Mouse (Mus musculus): ENCODE measurements around the gene Kcnk16. TPM values are rescaled to one million over a fixed set of nuclear protein-coding genes. Genes with fewer than 3 reads are reported as not detected.
"Not testable (repeated sequence)": the region's sequence is repeated elsewhere in the genome, so short reads cannot be mapped to it uniquely, and the experiment has no call there.

The Kcnk16 gene
- 0.54 and 5.5 TPM in 2 replicates for polyA plus RNA-seq (2014; fragmentation: Nextera tagmentation; extraction: Ambion mirVana)

GRCm38 (mm10) chr14:20269082-20269809, at the start of gene Kcnk16:
Kcnk16 (minus strand) TSS chr14:20269199.
- ATAC-seq (replicated peaks; ENCODE audit: low FRiP score, low TSS enrichment, low read depth) (peak; percentile 43; the same call in 1 of the 2 replicates), DNase-seq (ENCODE audit: low spot score) (no peak)
- H3K4me2 ChIP-seq (ENCODE audit: low read length), result no peak within 1 kb of the TSS
- no peak within 1 kb of the TSS for H3K9ac ChIP-seq (ENCODE audit: low read length)
- no peaks in the 10 kb centered on the region for H3K36me3 ChIP-seq (ENCODE audit: control insufficient read depth, insufficient read depth, low read length)
- H3K4me3 ChIP-seq (ENCODE audit: low read depth, low read length), result no peak within 1 kb of the TSS
- WGBS, result 63% methylated on average over 6 of the region's 6 CpGs
- no peaks in the 10 kb centered on the region for H3K27me3 ChIP-seq (replicated peaks; ENCODE audit: control insufficient read depth, insufficient read depth, low read length)
- no peaks in the 10 kb centered on the region for H3K4me1 ChIP-seq (replicated peaks; ENCODE audit: control insufficient read depth, insufficient read depth, low read length)
- no peak within 1 kb of the TSS for H3K27ac ChIP-seq (ENCODE audit: low read depth)
- H3K9me3 ChIP-seq (ENCODE audit: control insufficient read depth, low read length), result 0 out of 2 replicates have a peak, but pooled peaks cover 2% of the 10 kb centered on the region

GRCm38 (mm10) chr14:20315137-20315536, 46.1 kb upstream of the Kcnk16 start:
- ATAC-seq (replicated peaks; ENCODE audit: low FRiP score, low TSS enrichment, low read depth), result no peak
- Histone ChIP-seq H3K36me3 (ENCODE audit: control insufficient read depth, insufficient read depth, low read length) (peaks cover 32% of the 10 kb centered on the region), H3K4me1 (replicated peaks; ENCODE audit: control insufficient read depth, insufficient read depth, low read length) (no peaks in the 10 kb centered on the region), H3K27ac (ENCODE audit: low read depth) (no peak overlapping the region), H3K9ac (ENCODE audit: low read length) (no peak overlapping the region), H3K27me3 (replicated peaks; ENCODE audit: control insufficient read depth, insufficient read depth, low read length) (no peaks in the 10 kb centered on the region), H3K9me3 (ENCODE audit: control insufficient read depth, low read length) (no peaks in the 10 kb centered on the region), H3K4me3 (ENCODE audit: low read depth, low read length) (no peak overlapping the region), H3K4me2 (ENCODE audit: low read length) (no peak overlapping the region)
- DNase-seq (ENCODE audit: low spot score), result no peak
- 38% methylated on average over 1 of the region's 1 CpGs for whole genome bisulfite sequencing

- not testable (repeated sequence) for H3K4me1 ChIP-seq (replicated peaks; ENCODE audit: control insufficient read depth, insufficient read depth, low read length); ATAC-seq (replicated peaks; ENCODE audit: low FRiP score, low TSS enrichment, low read depth); H3K4me3 ChIP-seq (ENCODE audit: low read depth, low read length); H3K4me2 ChIP-seq (ENCODE audit: low read length); H3K36me3 ChIP-seq (ENCODE audit: control insufficient read depth, insufficient read depth, low read length); DNase-seq (ENCODE audit: low spot score); H3K9ac ChIP-seq (ENCODE audit: low read length); H3K9me3 ChIP-seq (ENCODE audit: control insufficient read depth, low read length); H3K27me3 ChIP-seq (replicated peaks; ENCODE audit: control insufficient read depth, insufficient read depth, low read length); H3K27ac ChIP-seq (ENCODE audit: low read depth)
- WGBS, result 69% methylated on average over 2 of the region's 2 CpGs
Measured at GRCm38 (mm10) chr14:20305085-20305484, 36.1 kb upstream of the Kcnk16 start.

DNA sequence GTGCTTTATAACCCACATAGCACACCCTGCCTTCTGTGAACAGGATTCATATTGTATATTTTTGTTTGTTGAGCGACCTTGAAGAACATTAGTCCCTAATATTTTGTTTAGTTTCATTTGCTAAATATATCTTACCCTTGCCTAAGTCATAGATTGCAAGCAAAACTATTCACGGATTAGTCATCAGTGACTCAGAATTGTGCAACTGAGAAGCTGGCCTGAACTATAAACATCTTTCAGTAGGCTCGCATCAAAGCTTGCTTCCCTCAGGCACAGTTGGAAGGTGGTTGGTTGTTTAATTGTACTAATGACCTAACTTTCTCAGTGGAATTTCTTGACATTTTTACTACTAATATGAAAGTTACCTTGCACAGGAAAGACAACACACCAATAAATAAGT, 29.1 kb upstream of the Kcnk16 start:
- ATAC-seq (replicated peaks; ENCODE audit: low FRiP score, low TSS enrichment, low read depth) (no peak), DNase-seq (ENCODE audit: low spot score) (no peak)
- Histone ChIP-seq H3K9ac (ENCODE audit: low read length) (no peak overlapping the region), H3K4me3 (ENCODE audit: low read depth, low read length) (no peak overlapping the region), H3K27me3 (replicated peaks; ENCODE audit: control insufficient read depth, insufficient read depth, low read length) (no peaks in the 10 kb centered on the region), H3K9me3 (ENCODE audit: control insufficient read depth, low read length) (no peaks in the 10 kb centered on the region), H3K36me3 (ENCODE audit: control insufficient read depth, insufficient read depth, low read length) (no peaks in the 10 kb centered on the region), H3K27ac (ENCODE audit: low read depth) (no peak overlapping the region), H3K4me1 (replicated peaks; ENCODE audit: control insufficient read depth, insufficient read depth, low read length) (peaks cover 6% of the 10 kb centered on the region; the same call in 1 of the 2 replicates), H3K4me2 (ENCODE audit: low read length) (no peak overlapping the region)
- 82% methylated on average over 3 of the region's 3 CpGs for WGBS

GRCm38 (mm10) chr14:20297616-20298015, 28.6 kb upstream of the Kcnk16 start:
- no peak overlapping the region for H3K4me2 ChIP-seq (ENCODE audit: low read length)
- no peak overlapping the region for H3K27ac ChIP-seq (ENCODE audit: low read depth)
- ATAC-seq (replicated peaks; ENCODE audit: low FRiP score, low TSS enrichment, low read depth), result no peak
- no peaks in the 10 kb centered on the region for H3K9me3 ChIP-seq (ENCODE audit: control insufficient read depth, low read length)
- 82% methylated on average over 3 of the region's 3 CpGs for WGBS
- no peak for DNase-seq (ENCODE audit: low spot score)
- H3K4me1 ChIP-seq (replicated peaks; ENCODE audit: control insufficient read depth, insufficient read depth, low read length), result peaks cover 6% of the 10 kb centered on the region; the same call in 1 of the 2 replicates
- no peaks in the 10 kb centered on the region for H3K27me3 ChIP-seq (replicated peaks; ENCODE audit: control insufficient read depth, insufficient read depth, low read length)
- no peaks in the 10 kb centered on the region for H3K36me3 ChIP-seq (ENCODE audit: control insufficient read depth, insufficient read depth, low read length)
- H3K9ac ChIP-seq (ENCODE audit: low read length), result no peak overlapping the region
- H3K4me3 ChIP-seq (ENCODE audit: low read depth, low read length), result no peak overlapping the region

- DNase-seq (ENCODE audit: low spot score) (no peak), ATAC-seq (replicated peaks; ENCODE audit: low FRiP score, low TSS enrichment, low read depth) (no peak)
- 40% methylated on average over 8 of the region's 8 CpGs for WGBS
- H3K4me1 ChIP-seq (replicated peaks; ENCODE audit: control insufficient read depth, insufficient read depth, low read length), result peaks cover 6% of the 10 kb centered on the region; the same call in 1 of the 2 replicates
- H3K27me3 ChIP-seq (replicated peaks; ENCODE audit: control insufficient read depth, insufficient read depth, low read length), result no peaks in the 10 kb centered on the region
- H3K9me3 ChIP-seq (ENCODE audit: control insufficient read depth, low read length), result no peaks in the 10 kb centered on the region
- no peaks in the 10 kb centered on the region for H3K36me3 ChIP-seq (ENCODE audit: control insufficient read depth, insufficient read depth, low read length)
- H3K27ac ChIP-seq (ENCODE audit: low read depth), result no peak overlapping the region
- H3K4me2 ChIP-seq (ENCODE audit: low read length), result peak overlapping the region; percentile 69
- peak overlapping the region; percentile 53 for H3K9ac ChIP-seq (ENCODE audit: low read length)
- H3K4me3 ChIP-seq (ENCODE audit: low read depth, low read length), result peak overlapping the region; percentile 68
Measured at GRCm38 (mm10) chr14:20294947-20295346, 25.9 kb upstream of the Kcnk16 start.

DNA sequence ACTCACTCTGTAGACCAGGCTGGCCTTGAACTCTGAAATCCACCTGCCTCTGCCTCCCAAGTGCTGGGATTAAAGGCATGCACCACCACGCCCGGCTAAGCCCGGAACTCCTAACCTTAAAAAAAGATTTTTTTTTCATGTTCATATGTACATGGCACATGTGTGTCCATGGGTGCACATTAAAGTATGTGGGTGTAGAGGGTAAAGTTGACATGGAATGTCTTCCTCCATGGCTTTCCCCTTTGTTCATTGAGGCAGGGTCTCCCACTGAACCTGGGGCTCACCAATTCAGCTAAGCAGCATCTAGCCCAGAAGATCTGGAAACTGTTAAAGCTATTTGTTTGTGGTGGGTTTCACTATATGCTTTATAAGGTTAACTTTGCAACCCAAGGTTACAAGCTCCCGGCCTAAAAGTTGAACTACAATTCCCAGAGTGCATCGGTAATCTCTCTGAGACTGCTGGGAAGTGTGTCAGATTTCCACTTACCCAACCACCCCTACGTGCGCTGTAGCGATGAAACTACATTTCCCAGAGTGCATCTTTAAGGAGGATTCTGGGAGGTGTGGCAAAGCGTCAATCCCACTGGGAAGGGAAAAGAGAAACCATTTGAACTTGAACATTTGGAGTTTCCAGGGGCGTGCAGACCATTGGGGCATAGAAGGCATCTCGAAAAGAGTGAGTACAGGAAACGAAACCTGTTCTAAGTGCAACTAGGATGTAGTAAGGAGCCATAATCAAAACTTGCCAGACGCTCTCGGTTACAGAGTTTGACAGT, 25.3 kb upstream of the Kcnk16 start, which contains the start of gene Nudt13:
Nudt13 (plus strand) TSS at position 581 of the 776 bp plus-strand sequence.
- DNase-seq (ENCODE audit: low spot score), result peak; percentile 78
- Histone ChIP-seq H3K36me3 (ENCODE audit: control insufficient read depth, insufficient read depth, low read length) (no peaks in the 10 kb centered on the region), H3K4me2 (ENCODE audit: low read length) (peak within 1 kb of the TSS; percentile 69), H3K4me1 (replicated peaks; ENCODE audit: control insufficient read depth, insufficient read depth, low read length) (peaks cover 6% of the 10 kb centered on the region; the same call in 1 of the 2 replicates), H3K27ac (ENCODE audit: low read depth) (no peak within 1 kb of the TSS), H3K9me3 (ENCODE audit: control insufficient read depth, low read length) (no peaks in the 10 kb centered on the region), H3K4me3 (ENCODE audit: low read depth, low read length) (peak within 1 kb of the TSS; percentile 68), H3K27me3 (replicated peaks; ENCODE audit: control insufficient read depth, insufficient read depth, low read length) (no peaks in the 10 kb centered on the region), H3K9ac (ENCODE audit: low read length) (peak within 1 kb of the TSS; percentile 53)
- 22% methylated on average over 14 of the region's 14 CpGs for WGBS
- peak; percentile 90 for ATAC-seq (replicated peaks; ENCODE audit: low FRiP score, low TSS enrichment, low read depth)

DNA sequence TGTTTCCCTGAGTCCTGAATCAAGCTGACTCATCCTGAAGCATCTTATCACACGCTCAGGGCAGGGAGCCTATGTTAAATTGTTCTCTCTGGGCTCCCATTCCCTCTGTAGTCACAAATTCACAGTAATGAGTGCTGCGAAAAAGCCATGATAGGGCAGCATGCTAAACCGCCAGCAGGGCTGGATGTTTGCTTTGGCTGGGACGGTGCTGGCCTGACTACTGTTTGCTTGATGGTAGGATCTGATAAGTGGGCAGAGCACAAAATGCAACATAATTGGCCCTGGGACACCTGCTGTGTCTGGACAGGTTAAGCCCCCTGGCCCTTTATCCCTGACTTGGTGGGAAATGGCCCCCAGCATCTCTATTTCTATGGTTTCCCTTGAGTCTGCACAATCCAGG, 22.4 kb upstream of the Kcnk16 start:
- no peak overlapping the region for H3K4me2 ChIP-seq (ENCODE audit: low read length)
- H3K27me3 ChIP-seq (replicated peaks; ENCODE audit: control insufficient read depth, insufficient read depth, low read length), result no peaks in the 10 kb centered on the region
- WGBS, result 68% methylated on average over 4 of the region's 4 CpGs
- H3K9me3 ChIP-seq (ENCODE audit: control insufficient read depth, low read length), result no peaks in the 10 kb centered on the region
- DNase-seq (ENCODE audit: low spot score) (no peak), ATAC-seq (replicated peaks; ENCODE audit: low FRiP score, low TSS enrichment, low read depth) (no peak)
- no peak overlapping the region for H3K27ac ChIP-seq (ENCODE audit: low read depth)
- peaks cover 6% of the 10 kb centered on the region; the same call in 1 of the 2 replicates for H3K4me1 ChIP-seq (replicated peaks; ENCODE audit: control insufficient read depth, insufficient read depth, low read length)
- no peaks in the 10 kb centered on the region for H3K36me3 ChIP-seq (ENCODE audit: control insufficient read depth, insufficient read depth, low read length)
- H3K9ac ChIP-seq (ENCODE audit: low read length), result no peak overlapping the region
- H3K4me3 ChIP-seq (ENCODE audit: low read depth, low read length), result no peak overlapping the region
